Mouse (Mus musculus): Measurements from ENCODE around the gene Bcor. TPM values are rescaled to one million over a fixed set of nuclear protein-coding genes. Genes with fewer than 3 reads are reported as not detected.

The Bcor gene
- polyA plus RNA-seq, 1 experiment from 2014 or later = 4.5 TPM

DNA sequence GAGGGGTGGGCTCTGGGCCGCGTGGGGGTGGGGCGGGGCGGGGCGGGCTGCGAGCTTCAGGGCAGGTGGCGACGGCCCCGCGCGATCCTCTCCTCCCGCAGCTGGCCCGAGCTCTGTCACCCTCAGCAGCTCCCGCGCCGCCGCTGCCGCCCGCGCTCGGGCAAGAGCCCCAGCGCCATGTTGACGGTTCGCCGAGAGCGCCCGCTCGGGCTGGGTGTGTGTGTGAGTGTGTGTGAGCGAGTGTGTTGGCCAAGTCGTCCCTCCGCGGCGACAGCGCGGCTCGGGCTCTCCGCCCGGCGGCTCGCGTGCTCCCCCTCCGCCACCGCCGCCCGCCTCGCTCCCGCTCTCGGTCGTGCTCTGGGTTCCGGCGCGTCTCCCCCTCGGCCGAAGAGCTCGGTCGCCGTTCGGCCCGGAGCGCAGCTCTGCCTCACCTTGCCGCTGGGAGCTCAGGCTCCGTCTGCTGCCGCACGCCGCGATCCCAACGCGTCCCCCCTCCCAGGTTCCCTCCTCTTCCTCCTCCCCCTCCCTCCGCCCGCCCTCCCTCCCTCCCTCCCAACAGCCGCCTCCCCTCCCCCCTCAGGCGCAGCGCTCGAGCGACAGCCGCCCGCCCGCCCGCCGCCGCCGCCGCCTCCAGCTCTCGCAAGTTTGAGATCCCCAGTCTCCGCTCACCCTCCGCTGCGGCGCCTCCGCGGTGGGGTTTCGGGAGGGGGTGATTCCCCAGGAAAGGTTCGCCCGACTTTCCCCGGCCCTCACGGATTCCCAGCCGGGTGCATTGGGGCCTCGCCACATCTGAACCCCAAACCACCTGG, 79.9 kb downstream of the Bcor start:
- Histone ChIP-seq H3K27me3 (ENCODE audit: control insufficient read depth, insufficient read depth, low read depth, low read length) (peaks cover 90% of the 10 kb centered on the region), H3K9me3 (replicated peaks; ENCODE audit: control insufficient read depth, low read length) (no peaks in the 10 kb centered on the region), H3K27ac (ENCODE audit: low read length) (peak overlapping the region; percentile 37), H3K4me3 (ENCODE audit: low read depth, low read length) (peak overlapping the region; percentile 74), H3K4me2 (ENCODE audit: low read depth, low read length) (peak overlapping the region; percentile 90), H3K36me3 (ENCODE audit: control insufficient read depth, insufficient read depth) (no peaks in the 10 kb centered on the region), H3K4me1 (ENCODE audit: control insufficient read depth, low read depth, low read length) (peaks cover 32% of the 10 kb centered on the region), H3K9ac (ENCODE audit: low read depth, low read length) (peak overlapping the region; percentile 73)
- 2% methylated on average over 49 of the region's 97 CpGs for WGBS (ENCODE audit: insufficient replicate concordance)
- ATAC-seq (ENCODE audit: low read depth) = peak; percentile 50

DNA sequence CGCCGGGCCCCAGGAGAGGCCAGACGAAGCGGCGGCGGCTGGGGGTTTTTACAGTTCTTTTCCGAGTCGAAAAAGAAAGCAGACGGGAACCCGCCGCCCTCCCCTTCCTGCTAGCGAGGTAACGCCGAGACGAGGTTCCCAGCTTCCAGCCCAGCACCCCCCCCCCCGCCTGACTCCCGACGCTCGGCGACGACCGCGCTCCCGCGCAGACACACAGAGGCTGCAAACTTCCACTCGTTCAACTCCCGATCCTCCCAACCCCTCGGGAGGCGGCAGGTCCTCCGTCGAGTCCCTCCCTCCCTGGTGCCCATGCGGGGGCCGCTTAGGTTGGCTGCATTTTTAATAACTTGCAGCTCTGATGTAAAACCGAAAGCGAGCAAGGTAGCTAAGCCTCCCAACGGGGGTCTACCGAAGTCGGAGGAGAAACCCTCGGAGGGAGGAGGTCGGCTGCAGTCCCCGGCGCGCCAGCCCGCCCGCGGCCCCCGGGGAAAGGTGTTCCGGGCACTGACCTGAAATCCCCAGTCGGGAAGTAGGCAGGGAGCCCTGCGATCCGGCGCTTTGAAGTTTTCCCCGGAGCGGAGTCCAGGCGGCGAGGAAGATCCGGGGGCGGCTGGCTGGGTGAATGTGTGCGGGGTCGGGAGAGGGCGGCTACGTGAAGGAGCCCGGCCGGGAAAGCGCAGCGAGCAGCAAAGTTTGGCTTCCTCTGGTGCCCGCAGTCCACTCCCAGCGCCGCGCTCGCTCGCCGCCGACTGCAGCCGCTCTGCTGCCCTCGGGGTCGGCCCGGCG, 80.7 kb downstream of the Bcor start:
- 0 out of 2 replicates have a peak, but pooled peaks have one; percentile 4 for ATAC-seq (ENCODE audit: low read depth)

GRCm38 (mm10) chrX:12079059-12079308, 81.2 kb downstream of the Bcor start:
- 0 out of 2 replicates have a peak, but pooled peaks have one; percentile 4 for ATAC-seq (ENCODE audit: low read depth)
- Histone ChIP-seq H3K9me3 (replicated peaks; ENCODE audit: control insufficient read depth, low read length) (no peaks in the 10 kb centered on the region), H3K4me1 (ENCODE audit: control insufficient read depth, low read depth, low read length) (peaks cover 22% of the 10 kb centered on the region), H3K27me3 (ENCODE audit: control insufficient read depth, insufficient read depth, low read depth, low read length) (peaks cover 84% of the 10 kb centered on the region), H3K9ac (ENCODE audit: low read depth, low read length) (peak overlapping the region; percentile 73), H3K36me3 (ENCODE audit: control insufficient read depth, insufficient read depth) (no peaks in the 10 kb centered on the region), H3K4me2 (ENCODE audit: low read depth, low read length) (peak overlapping the region; percentile 90), H3K4me3 (ENCODE audit: low read depth, low read length) (peak overlapping the region; percentile 74), H3K27ac (ENCODE audit: low read length) (no peak overlapping the region; the same call in 1 of the 2 replicates)
- 2% methylated on average over 27 of the region's 27 CpGs for WGBS (ENCODE audit: insufficient replicate concordance)

More for the DNA sequence above, 80.7 kb downstream of the Bcor start:
- H3K9ac ChIP-seq (ENCODE audit: low read depth, low read length) = peak overlapping the region; percentile 73
- WGBS (ENCODE audit: insufficient replicate concordance) = 2% methylated on average over 64 of the region's 79 CpGs
- no peaks in the 10 kb centered on the region for H3K9me3 ChIP-seq (replicated peaks; ENCODE audit: control insufficient read depth, low read length)
- H3K4me3 ChIP-seq (ENCODE audit: low read depth, low read length) = peak overlapping the region; percentile 74
- peaks cover 24% of the 10 kb centered on the region for H3K4me1 ChIP-seq (ENCODE audit: control insufficient read depth, low read depth, low read length)
- peaks cover 87% of the 10 kb centered on the region for H3K27me3 ChIP-seq (ENCODE audit: control insufficient read depth, insufficient read depth, low read depth, low read length)
- H3K4me2 ChIP-seq (ENCODE audit: low read depth, low read length) = peak overlapping the region; percentile 90
- H3K36me3 ChIP-seq (ENCODE audit: control insufficient read depth, insufficient read depth) = no peaks in the 10 kb centered on the region
- peak overlapping the region; percentile 37 for H3K27ac ChIP-seq (ENCODE audit: low read length)

DNA sequence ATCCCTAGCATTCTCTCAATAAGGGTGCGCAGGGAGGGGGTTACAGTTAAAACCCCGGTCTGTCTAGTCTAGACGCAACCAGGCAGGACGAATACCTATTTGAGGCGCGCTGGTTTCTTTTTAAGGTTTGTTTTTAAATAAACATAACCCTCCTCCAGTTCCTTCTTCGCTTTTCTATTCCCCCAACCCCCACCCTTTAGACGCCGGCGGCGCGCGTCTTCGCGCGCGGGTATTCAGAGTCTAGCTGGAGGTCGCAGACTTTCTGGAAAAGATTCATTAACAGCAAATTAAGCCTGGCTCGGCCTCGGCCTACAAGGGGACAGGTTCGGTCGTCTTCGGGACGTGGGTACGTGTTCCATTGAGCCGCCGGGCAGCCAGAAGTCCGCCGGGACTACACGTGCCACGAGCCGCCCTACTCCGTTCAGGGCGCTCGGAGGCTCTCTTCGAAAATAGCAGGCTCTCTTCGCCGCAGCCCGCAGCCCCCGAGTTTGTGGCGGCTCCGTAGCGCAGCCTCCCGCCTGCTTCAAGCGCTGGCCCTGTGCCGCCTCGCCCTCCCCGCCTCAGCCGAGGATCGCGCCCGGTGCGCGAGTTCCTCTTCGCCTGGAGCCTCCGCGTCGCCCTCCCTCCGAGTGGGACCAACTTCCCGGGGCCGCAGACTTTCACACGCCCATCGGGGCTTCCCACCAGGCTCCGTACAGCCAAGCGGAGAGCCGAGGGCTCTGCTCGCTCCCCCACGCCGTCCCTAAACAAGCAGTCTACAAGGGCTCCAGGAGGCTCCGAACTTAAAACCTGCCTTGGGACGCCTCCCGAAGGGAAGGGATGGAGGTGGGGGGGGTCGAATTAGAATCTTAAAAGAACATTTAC, 81.7 kb downstream of the Bcor start:
- H3K36me3 ChIP-seq (ENCODE audit: control insufficient read depth, insufficient read depth) = no peaks in the 10 kb centered on the region
- peak overlapping the region; percentile 90 for H3K4me2 ChIP-seq (ENCODE audit: low read depth, low read length)
- H3K4me1 ChIP-seq (ENCODE audit: control insufficient read depth, low read depth, low read length) = peaks cover 20% of the 10 kb centered on the region
- peak overlapping the region; percentile 74 for H3K4me3 ChIP-seq (ENCODE audit: low read depth, low read length)
- peaks cover 78% of the 10 kb centered on the region for H3K27me3 ChIP-seq (ENCODE audit: control insufficient read depth, insufficient read depth, low read depth, low read length)
- H3K9me3 ChIP-seq (replicated peaks; ENCODE audit: control insufficient read depth, low read length) = no peaks in the 10 kb centered on the region
- WGBS (ENCODE audit: insufficient replicate concordance) = 3% methylated on average over 73 of the region's 73 CpGs
- peak; percentile 22 for ATAC-seq (ENCODE audit: low read depth)
- peak overlapping the region; percentile 73 for H3K9ac ChIP-seq (ENCODE audit: low read depth, low read length)
- H3K27ac ChIP-seq (ENCODE audit: low read length) = no peak overlapping the region

GRCm38 (mm10) chrX:12077601-12077980, 82.6 kb downstream of the Bcor start:
- H3K4me2 ChIP-seq (ENCODE audit: low read depth, low read length) = peak overlapping the region; percentile 90
- H3K27me3 ChIP-seq (ENCODE audit: control insufficient read depth, insufficient read depth, low read depth, low read length) = peaks cover 70% of the 10 kb centered on the region
- no peaks in the 10 kb centered on the region for H3K36me3 ChIP-seq (ENCODE audit: control insufficient read depth, insufficient read depth)
- H3K9me3 ChIP-seq (replicated peaks; ENCODE audit: control insufficient read depth, low read length) = no peaks in the 10 kb centered on the region
- no peak for ATAC-seq (ENCODE audit: low read depth)
- peaks cover 22% of the 10 kb centered on the region for H3K4me1 ChIP-seq (ENCODE audit: control insufficient read depth, low read depth, low read length)
- H3K4me3 ChIP-seq (ENCODE audit: low read depth, low read length) = peak overlapping the region; percentile 74
- WGBS (ENCODE audit: insufficient replicate concordance) = 4% methylated on average over 22 of the region's 22 CpGs
- peak overlapping the region; percentile 73 for H3K9ac ChIP-seq (ENCODE audit: low read depth, low read length)
- no peak overlapping the region for H3K27ac ChIP-seq (ENCODE audit: low read length)

GRCm38 (mm10) chrX:12076763-12077600, 83.2 kb downstream of the Bcor start:
- Histone ChIP-seq H3K9me3 (replicated peaks; ENCODE audit: control insufficient read depth, low read length) (no peaks in the 10 kb centered on the region), H3K27me3 (ENCODE audit: control insufficient read depth, insufficient read depth, low read depth, low read length) (peaks cover 64% of the 10 kb centered on the region)
- 4% methylated on average over 52 of the region's 58 CpGs for WGBS (ENCODE audit: insufficient replicate concordance)

GRCm38 (mm10) chrX:12072721-12073120, 87.4 kb downstream of the Bcor start:
- no peak for ATAC-seq (ENCODE audit: low read depth)
- Histone ChIP-seq H3K36me3 (ENCODE audit: control insufficient read depth, insufficient read depth) (no peaks in the 10 kb centered on the region), H3K4me1 (ENCODE audit: control insufficient read depth, low read depth, low read length) (peaks cover 17% of the 10 kb centered on the region), H3K4me3 (ENCODE audit: low read depth, low read length) (no peak overlapping the region), H3K27ac (ENCODE audit: low read length) (no peak overlapping the region), H3K9me3 (replicated peaks; ENCODE audit: control insufficient read depth, low read length) (no peaks in the 10 kb centered on the region), H3K4me2 (ENCODE audit: low read depth, low read length) (no peak overlapping the region), H3K27me3 (ENCODE audit: control insufficient read depth, insufficient read depth, low read depth, low read length) (peaks cover 33% of the 10 kb centered on the region), H3K9ac (ENCODE audit: low read depth, low read length) (no peak overlapping the region)
- 51% methylated on average over 6 of the region's 6 CpGs for WGBS (ENCODE audit: insufficient replicate concordance)

More at GRCm38 (mm10) chrX:12076763-12077600, 83.2 kb downstream of the Bcor start:
- Histone ChIP-seq H3K4me2 (ENCODE audit: low read depth, low read length) (peak overlapping the region; percentile 90), H3K27ac (ENCODE audit: low read length) (peak overlapping the region; percentile 56), H3K4me1 (ENCODE audit: control insufficient read depth, low read depth, low read length) (peaks cover 23% of the 10 kb centered on the region), H3K9ac (ENCODE audit: low read depth, low read length) (peak overlapping the region; percentile 73), H3K4me3 (ENCODE audit: low read depth, low read length) (peak overlapping the region; percentile 74), H3K36me3 (ENCODE audit: control insufficient read depth, insufficient read depth) (no peaks in the 10 kb centered on the region)
- ATAC-seq (ENCODE audit: low read depth) = peak; percentile 70
